Mouse (Mus musculus) forebrain, embryonic 14.5 days (tissue): ENCODE data around the gene Capn12. TPM values are rescaled to one million over a fixed set of nuclear protein-coding genes. Genes with fewer than 3 reads are reported as not detected.

Experiments
- ATAC-seq: fragments of 200-750 bp; cut with Nextera tagmentation; 2 replicates; pipeline ENCODE4 v1.8.0; 2017; ENCODE audit warnings: mild to moderate bottlenecking, moderate library complexity
- DNase-seq: peaks from one replicate; pipeline ENCODE4 v3.0.0-alpha.2; 2015; ENCODE audit warnings: low spot score
- H3K27ac ChIP-seq: fragments of 300-500 bp; sonication (generic); 2 replicates; pipeline ENCODE4 v1.5.1; 2014; ENCODE audit warnings: low read depth, mild to moderate bottlenecking, control low read depth, low read length, moderate library complexity
- H3K27me3 ChIP-seq: fragments of 300-500 bp; sonication (generic); replicated peaks from 2 replicates; pipeline ENCODE4 v1.6.1; 2014; ENCODE audit warnings: low read length, control low read depth, mixed read lengths; ENCODE audit not compliant: control insufficient read depth, insufficient read depth
- H3K36me3 ChIP-seq: fragments of 300-500 bp; sonication (generic); 2 replicates; pipeline ENCODE4 v1.6.1; 2014; ENCODE audit warnings: low read length, control low read depth; ENCODE audit not compliant: control insufficient read depth, insufficient read depth
- H3K4me1 ChIP-seq: fragments of 300-500 bp; sonication (generic); 2 replicates; pipeline ENCODE4 v1.6.1; 2014; ENCODE audit warnings: antibody characterized with exemption, low read length, control low read depth; ENCODE audit not compliant: control insufficient read depth, insufficient read depth
- H3K4me2 ChIP-seq: fragments of 300-500 bp; sonication (generic); 2 replicates; pipeline ENCODE4 v1.6.1; 2014; ENCODE audit warnings: mild to moderate bottlenecking, control low read depth, low read length
- H3K4me3 ChIP-seq: fragments of 300-500 bp; sonication (generic); 2 replicates; pipeline ENCODE4 v1.5.1; 2014; ENCODE audit warnings: low read depth, low read length, control low read depth
- H3K9ac ChIP-seq: fragments of 300-500 bp; sonication (generic); 2 replicates; pipeline ENCODE4 v1.6.1; 2014; ENCODE audit warnings: mild to moderate bottlenecking, low read length, control low read depth, moderate library complexity
- H3K9me3 ChIP-seq: fragments of 300-500 bp; sonication (generic); replicated peaks from 2 replicates; pipeline ENCODE4 v1.6.1; 2016; ENCODE audit warnings: low read length, control low read depth, mixed read lengths; ENCODE audit not compliant: control insufficient read depth
- WGBS: fragments of 180-500 bp; shearing (Covaris S2); extraction: QIAGEN DNeasy Blood & Tissue Kit; methylation state at CpG from one replicate; pipeline ENCODE4 v1.1.7; 2014; 5-methylcytosine and 5-hydroxymethylcytosine counted together
- polyA plus RNA-seq: library from polyadenylated mRNA; unstranded; fragments of >200 nt; fragmentation: Nextera tagmentation; extraction: Ambion mirVana; gene quantifications from 2 replicates; pipeline ENCODE4 v1.2.1, GENCODE M21; 2014

Gene Capn12
- polyA plus RNA-seq, 1 experiment from 2014 or later: 0.11 TPM

DNA sequence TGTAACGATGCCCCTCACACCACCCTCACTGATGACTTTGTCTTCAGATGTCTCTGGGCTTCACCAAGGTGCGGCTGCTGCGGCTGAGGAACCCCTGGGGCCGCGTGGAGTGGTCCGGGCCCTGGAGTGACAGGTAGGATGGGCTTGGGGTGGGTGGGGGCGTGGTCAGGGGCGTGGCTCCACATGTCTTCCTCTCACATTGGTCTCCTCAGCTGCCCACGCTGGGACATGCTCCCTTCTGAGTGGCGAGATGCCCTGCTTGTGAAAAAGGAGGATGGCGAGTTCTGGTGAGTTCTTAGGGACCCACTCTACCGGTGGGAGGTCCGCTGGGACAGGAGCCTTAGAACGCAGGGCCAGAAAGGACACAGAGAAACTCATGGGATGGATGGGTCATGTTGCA is 5.3 kb downstream of the Capn12 start:
- no peak for ATAC-seq

DNA sequence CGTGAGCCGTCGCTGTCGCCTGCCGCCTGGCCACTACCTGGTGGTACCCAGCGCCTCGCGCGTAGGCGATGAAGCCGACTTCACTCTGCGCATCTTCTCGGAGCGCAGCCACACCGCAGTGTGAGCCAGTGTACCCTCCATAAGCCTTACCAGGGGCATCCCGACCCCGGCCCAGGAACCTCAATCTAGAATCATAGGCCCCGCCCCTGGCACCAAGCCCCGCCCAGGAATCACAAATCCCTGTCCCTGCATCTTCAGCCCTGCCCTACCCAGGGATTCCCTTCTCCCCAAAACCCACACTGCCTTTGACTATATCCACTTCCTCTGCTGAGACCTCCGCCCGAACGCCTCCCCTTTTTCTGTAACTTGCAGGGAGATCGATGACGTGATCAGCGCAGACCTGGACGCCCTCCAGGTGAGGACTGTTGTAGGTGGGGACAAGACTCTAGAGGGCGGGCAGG is 7.5 kb downstream of the Capn12 start:
- no peak overlapping the region for H3K27ac ChIP-seq
- peak overlapping the region; percentile 50 for H3K4me2 ChIP-seq
- H3K36me3 ChIP-seq: peaks cover 30% of the 10 kb centered on the region
- peak; percentile 45 for ATAC-seq
- WGBS: 2% methylated on average over 27 of the region's 27 CpGs
- H3K9ac ChIP-seq: peak overlapping the region; percentile 50
- H3K4me3 ChIP-seq: peak overlapping the region; percentile 23
- H3K4me1 ChIP-seq: no peaks in the 10 kb centered on the region
- DNase-seq: peak; percentile 19
- no peaks in the 10 kb centered on the region for H3K9me3 ChIP-seq
- H3K27me3 ChIP-seq: peaks cover 18% of the 10 kb centered on the region

More for the DNA sequence above, 5.3 kb downstream of the Capn12 start:
- peaks cover 18% of the 10 kb centered on the region for H3K27me3 ChIP-seq
- H3K27ac ChIP-seq: no peak overlapping the region
- H3K9me3 ChIP-seq: no peaks in the 10 kb centered on the region
- DNase-seq: no peak
- peaks cover 10% of the 10 kb centered on the region; the same call in 1 of the 2 replicates for H3K36me3 ChIP-seq
- no peak overlapping the region for H3K4me3 ChIP-seq
- no peak overlapping the region for H3K4me2 ChIP-seq
- no peak overlapping the region for H3K9ac ChIP-seq
- WGBS: 20% methylated on average over 14 of the region's 14 CpGs
- H3K4me1 ChIP-seq: no peaks in the 10 kb centered on the region

DNA sequence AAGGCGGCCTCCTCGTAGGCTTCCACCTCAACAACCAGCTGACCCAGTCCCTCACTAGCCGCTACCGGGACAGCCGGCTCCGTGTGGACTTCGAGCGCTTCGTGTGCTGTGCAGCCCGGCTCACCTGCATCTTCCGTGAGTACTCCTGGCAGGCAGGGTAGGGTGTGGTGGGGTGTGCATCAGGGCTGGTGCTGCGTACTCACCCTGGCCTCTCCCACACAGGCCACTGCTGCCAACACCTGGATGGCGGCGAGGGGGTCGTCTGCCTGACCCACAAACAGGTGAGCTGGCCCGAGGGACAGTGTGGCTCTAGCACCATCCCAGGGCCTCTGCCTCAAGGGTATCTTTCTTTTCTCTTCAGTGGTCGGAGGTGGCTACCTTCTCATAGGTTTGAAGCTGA is 11.4 kb downstream of the Capn12 start:
- Histone ChIP-seq H3K9me3 (no peaks in the 10 kb centered on the region), H3K4me1 (no peaks in the 10 kb centered on the region), H3K36me3 (peaks cover 69% of the 10 kb centered on the region), H3K27me3 (peaks cover 14% of the 10 kb centered on the region), H3K27ac (no peak overlapping the region), H3K9ac (no peak overlapping the region), H3K4me2 (no peak overlapping the region), H3K4me3 (no peak overlapping the region)
- WGBS: 96% methylated on average over 17 of the region's 17 CpGs
- DNase-seq (no peak), ATAC-seq (no peak)

DNA sequence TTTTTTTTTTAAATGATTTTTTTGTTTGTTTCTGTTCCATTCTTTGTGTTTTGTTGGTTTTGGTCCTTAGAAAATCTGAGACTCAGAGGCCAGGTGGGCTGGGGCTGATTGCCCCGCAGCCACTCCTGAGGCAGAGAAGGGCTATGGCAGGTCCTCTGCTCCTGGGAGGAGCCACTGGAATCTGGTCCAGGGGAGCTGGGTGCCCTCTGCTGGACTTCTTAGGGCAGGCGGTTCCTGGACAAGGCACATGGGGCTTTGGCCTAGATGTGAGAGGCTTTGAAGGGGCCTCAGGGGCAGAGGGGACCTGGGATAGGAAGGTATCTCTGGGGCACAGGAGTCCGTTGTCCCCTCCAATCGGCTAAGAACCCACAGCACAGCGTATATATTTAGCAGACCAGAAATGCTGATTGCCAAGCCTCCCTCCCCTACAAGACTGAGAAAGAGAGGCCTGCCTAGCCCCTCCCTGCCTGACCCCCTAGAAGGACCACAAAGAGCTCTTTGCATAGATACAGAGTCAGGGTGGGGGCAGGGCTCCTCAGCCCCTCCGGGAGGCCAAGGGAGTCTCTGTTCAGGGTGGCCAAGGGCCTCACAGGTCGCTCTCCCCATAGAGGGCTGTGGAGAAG is 12.5 kb downstream of the Capn12 start:
- Histone ChIP-seq H3K27ac (no peak overlapping the region), H3K4me2 (no peak overlapping the region), H3K36me3 (peaks cover 80% of the 10 kb centered on the region), H3K9me3 (no peaks in the 10 kb centered on the region), H3K27me3 (0 out of 2 replicates have a peak, but pooled peaks cover 4% of the 10 kb centered on the region), H3K4me3 (no peak overlapping the region), H3K4me1 (no peaks in the 10 kb centered on the region), H3K9ac (no peak overlapping the region)
- ATAC-seq (no peak), DNase-seq (peak; percentile 42)
- WGBS: 61% methylated on average over 7 of the region's 7 CpGs

DNA sequence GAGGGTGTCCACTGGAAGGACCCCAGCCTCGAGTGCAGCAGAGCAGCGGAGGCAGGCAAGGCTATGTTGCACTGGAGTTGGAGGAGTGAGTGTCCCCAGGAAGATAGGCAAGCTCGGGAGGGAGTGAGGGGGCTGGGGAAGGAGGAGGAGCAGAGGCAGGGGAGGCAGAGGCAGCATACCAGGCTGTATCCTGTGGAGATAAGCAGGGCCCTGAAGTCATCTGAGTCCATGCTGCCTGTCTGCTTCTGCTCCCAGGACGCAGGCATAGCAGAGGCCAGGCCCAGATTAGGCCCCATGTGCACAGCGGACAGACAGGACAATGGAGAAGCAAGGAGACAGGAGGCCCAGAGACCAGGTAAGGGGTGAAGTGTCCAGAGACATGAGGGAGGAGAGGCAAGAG is 13.7 kb downstream of the Capn12 start:
- H3K9me3 ChIP-seq: no peaks in the 10 kb centered on the region

GRCm38 (mm10) chr7:28897661-28898060 is 16.4 kb downstream of the Capn12 start:
- DNase-seq: no peak
- H3K4me2 ChIP-seq: no peak overlapping the region
- WGBS: 95% methylated on average over 6 of the region's 6 CpGs
- ATAC-seq: no peak
- H3K9ac ChIP-seq: no peak overlapping the region
- H3K4me1 ChIP-seq: no peaks in the 10 kb centered on the region
- no peaks in the 10 kb centered on the region for H3K27me3 ChIP-seq
- H3K36me3 ChIP-seq: peaks cover 97% of the 10 kb centered on the region
- H3K27ac ChIP-seq: no peak overlapping the region
- H3K4me3 ChIP-seq: no peak overlapping the region
- H3K9me3 ChIP-seq: no peaks in the 10 kb centered on the region

More for the DNA sequence above, 13.7 kb downstream of the Capn12 start:
- no peaks in the 10 kb centered on the region for H3K27me3 ChIP-seq
- H3K9ac ChIP-seq: no peak overlapping the region
- DNase-seq (no peak), ATAC-seq (no peak)
- H3K27ac ChIP-seq: no peak overlapping the region
- H3K4me2 ChIP-seq: no peak overlapping the region
- 74% methylated on average over 5 of the region's 5 CpGs for WGBS
- H3K4me1 ChIP-seq: no peaks in the 10 kb centered on the region
- H3K36me3 ChIP-seq: peaks cover 90% of the 10 kb centered on the region
- no peak overlapping the region for H3K4me3 ChIP-seq

GRCm38 (mm10) chr7:28899972-28900371 is 18.8 kb downstream of the Capn12 start:
- Histone ChIP-seq H3K4me2 (no peak overlapping the region), H3K9ac (no peak overlapping the region), H3K4me3 (no peak overlapping the region), H3K36me3 (peaks cover 99% of the 10 kb centered on the region), H3K27me3 (no peaks in the 10 kb centered on the region), H3K27ac (no peak overlapping the region), H3K4me1 (no peaks in the 10 kb centered on the region), H3K9me3 (no peaks in the 10 kb centered on the region)
- no peak for DNase-seq
- 86% methylated on average over 4 of the region's 4 CpGs for WGBS
- no peak for ATAC-seq

DNA sequence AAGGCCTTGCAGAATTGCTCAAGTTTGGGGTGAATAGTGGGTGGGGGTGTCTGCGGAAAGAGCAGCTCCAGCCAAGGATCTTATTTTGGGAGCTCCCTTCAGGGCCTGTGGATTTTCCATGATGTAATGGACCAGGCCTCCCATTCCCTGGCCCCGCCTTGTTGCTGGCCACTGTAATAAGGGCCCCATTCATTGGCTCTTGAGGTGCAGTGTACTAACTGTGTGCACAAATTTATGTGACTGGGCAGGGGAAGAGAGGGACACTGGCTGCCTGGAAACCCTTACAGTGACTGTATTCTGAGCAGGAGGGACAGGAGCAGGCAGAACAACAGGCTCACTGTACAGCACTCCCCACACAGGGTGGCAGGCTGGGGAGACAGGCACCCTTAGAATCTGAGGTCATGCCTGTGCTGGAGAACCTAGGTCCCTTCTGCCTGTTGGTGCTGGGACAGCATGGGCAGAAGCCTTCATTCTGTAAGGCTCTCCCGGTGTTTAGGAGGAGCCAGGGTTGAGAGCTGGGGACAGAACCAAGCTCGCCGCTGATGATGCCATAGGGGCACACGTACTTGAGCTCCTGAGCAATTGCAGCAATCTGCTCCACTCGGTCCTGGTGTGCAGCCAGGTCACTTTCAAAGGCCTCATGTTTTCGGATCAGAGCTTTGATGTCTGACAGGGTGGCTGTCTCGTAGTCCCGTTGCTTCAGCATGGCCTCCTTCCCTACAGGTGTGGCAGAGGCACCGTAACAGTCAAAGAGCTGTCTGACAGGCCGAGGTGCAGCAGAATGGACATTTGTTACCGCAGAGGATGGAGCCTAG is 20.3 kb downstream of the Capn12 start:
- WGBS: 91% methylated on average over 13 of the region's 13 CpGs
- no peak for ATAC-seq

DNA sequence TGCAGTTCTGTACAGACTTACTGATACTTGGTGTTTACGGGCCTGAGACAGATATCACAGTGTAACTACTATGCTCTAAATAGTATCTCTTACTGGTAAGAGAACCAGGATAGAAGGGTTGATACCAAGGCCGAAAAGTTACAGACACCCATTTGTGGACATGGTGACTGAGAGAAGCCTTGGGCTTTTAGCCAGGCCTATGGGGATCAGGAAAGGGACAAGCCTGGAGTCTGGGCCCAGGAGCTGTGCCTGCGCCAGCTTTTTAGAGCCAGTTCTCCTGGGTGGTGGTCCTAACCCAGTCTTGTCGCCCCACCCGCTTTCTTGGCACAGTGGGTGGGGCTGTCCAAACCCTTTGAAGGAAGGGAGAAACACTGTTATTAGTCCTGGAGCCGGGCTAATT is 21.0 kb downstream of the Capn12 start:
- Histone ChIP-seq H3K27ac (no peak overlapping the region), H3K4me1 (no peaks in the 10 kb centered on the region), H3K9ac (no peak overlapping the region), H3K9me3 (no peaks in the 10 kb centered on the region), H3K4me3 (no peak overlapping the region), H3K36me3 (peaks cover 99% of the 10 kb centered on the region), H3K4me2 (no peak overlapping the region), H3K27me3 (no peaks in the 10 kb centered on the region)
- WGBS: 93% methylated on average over 6 of the region's 6 CpGs
- DNase-seq (no peak), ATAC-seq (no peak)

More for the DNA sequence above, 20.3 kb downstream of the Capn12 start:
- no peaks in the 10 kb centered on the region for H3K4me1 ChIP-seq
- peaks cover 99% of the 10 kb centered on the region for H3K36me3 ChIP-seq
- no peak overlapping the region for H3K9ac ChIP-seq
- no peak overlapping the region for H3K4me2 ChIP-seq
- no peak overlapping the region for H3K27ac ChIP-seq
- no peaks in the 10 kb centered on the region for H3K27me3 ChIP-seq
- no peaks in the 10 kb centered on the region for H3K9me3 ChIP-seq
- DNase-seq: no peak
- no peak overlapping the region for H3K4me3 ChIP-seq
